Mouse (Mus musculus) common myeloid progenitor, adult 5-6 weeks (primary cell): ENCODE measurements at regions not wholly inside any gene's neighbourhood (a gene's known extent, or its start where the extent isn't known, plus 50 kb on each side); places are given as distances from the start of the nearest gene placed in this dataset.

Source experiments
- ATAC-seq: replicated peaks from 2 replicates; pipeline ENCODE4 v1.8.0; 2016; ENCODE audit warnings: low read depth, mild to moderate bottlenecking, moderate TSS enrichment, inconsistent platforms; ENCODE audit not compliant: poor library complexity, severe bottlenecking

GRCm38 (mm10) chr12:9357856-9358255, 212.1 kb upstream of the Osr1 start:
- no peak for ATAC-seq

- ATAC-seq = no peak
Observed at GRCm38 (mm10) chr12:9358872-9359271, 211.0 kb upstream of the Osr1 start.

DNA sequence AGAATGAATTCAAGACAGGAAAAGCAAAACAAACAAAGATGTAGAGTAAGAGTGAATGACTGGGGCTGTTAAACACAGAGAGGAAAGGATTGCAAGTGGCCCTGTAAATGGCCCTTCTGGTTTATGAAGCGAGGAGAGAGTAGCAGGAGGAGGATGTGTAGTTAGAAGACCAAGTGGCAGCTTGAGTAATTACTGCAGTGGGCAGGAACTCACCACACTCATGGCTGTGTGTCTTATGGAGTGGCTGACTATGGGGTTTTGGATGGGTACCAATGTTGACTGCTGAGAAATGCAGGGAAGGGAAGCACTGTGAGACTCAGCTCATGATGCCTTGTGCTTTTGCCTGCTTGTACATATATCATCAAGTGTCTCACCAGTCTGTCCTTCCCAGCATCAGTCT, 204.0 kb upstream of the Osr1 start:
- no peak for ATAC-seq

DNA sequence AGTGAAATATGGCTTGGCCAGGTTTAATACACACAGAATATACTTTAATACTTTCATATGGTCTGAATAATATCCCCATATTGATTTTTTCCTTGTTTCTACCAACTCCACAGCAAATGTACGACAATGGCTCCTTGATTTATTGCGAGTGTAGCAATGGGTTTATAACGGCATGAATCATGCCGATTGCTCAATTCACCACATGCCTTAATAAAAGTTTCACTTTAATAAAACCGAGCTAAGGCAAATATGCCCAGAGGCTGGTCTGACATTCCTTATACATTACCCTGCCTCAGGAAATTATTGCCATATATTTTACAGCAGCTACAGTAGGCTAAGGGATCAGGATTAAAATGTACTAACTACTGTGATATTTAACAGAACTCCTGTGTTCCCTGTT, 201.2 kb upstream of the Osr1 start:
- no peak for ATAC-seq

DNA sequence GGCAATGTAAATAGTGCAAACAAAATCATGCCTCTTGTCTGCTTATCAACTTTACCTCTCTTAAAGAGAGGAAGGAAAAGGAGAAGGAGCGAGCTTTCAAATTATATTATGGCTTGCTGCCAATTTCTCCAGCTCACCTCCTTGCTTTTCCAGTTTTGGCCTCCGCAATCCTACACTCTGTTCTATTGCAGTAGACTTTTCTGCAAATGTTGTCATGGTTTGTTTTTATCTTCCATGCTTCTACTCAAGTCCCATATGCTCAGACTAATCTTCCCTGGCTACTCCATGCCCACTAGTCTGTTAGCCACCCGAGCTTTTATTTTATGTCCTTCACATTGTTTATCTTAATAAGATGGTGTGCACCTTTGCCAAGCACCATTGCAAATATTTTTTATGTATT, 168.0 kb upstream of the Osr1 start:
- no peak for ATAC-seq

- no peak for ATAC-seq
Observed at GRCm38 (mm10) chr12:9404981-9405380, 164.9 kb upstream of the Osr1 start.

- ATAC-seq = no peak
Observed at GRCm38 (mm10) chr12:9419311-9419710, 150.6 kb upstream of the Osr1 start.

GRCm38 (mm10) chr12:9430656-9431055, 139.3 kb upstream of the Osr1 start:
- ATAC-seq = no peak

DNA sequence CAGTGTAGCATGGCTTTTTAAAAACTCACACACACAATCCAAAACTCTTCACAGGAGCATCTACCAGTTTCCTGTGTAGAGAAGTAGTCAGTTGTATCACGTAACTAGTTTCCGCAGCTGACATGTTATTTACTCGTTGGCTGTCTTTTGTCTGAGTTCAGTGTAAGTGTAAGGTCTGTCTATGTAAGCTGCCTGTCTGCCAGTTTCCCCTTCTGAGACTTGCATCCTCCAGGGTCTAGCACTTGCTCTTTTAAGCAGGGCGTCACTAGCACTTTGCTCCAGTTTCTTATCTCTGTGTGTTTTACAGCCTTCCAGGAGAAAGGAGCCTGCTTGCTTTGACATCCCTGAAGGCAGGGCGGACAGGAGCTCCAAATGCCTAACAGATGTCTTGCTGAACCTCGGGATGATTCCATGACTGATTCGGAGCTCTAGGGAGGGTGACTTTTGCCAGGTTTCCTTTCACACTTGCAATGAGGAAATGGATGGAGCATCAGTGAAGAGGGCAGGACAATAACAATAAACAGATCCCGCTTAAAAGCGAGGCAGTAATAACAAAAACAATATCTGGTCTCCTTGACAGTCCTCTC, 131.2 kb upstream of the Osr1 start:
- no peak for ATAC-seq

DNA sequence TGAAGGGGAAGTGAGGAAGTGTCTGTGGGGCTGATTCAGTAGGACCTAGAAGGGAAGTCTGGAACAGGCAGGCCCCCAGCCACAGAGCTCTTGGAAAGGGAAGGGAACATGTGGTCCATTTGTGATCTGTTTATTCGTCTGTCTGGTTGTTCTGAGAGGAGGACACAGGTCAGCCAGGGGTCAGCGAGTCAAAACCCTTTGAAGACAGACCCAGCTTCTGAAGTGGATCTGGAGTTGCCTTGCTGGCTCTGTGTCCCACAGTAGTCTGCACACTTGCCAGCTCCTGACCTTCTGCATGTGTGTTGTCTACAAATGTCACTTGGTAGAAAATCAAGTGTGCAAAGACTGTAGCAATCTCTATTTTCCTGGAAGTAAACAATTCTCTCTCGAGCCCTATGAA, 119.3 kb upstream of the Osr1 start:
- no peak for ATAC-seq

GRCm38 (mm10) chr12:9460193-9460592, 109.7 kb upstream of the Osr1 start:
- no peak for ATAC-seq

GRCm38 (mm10) chr12:9469655-9470470, 100.1 kb upstream of the Osr1 start:
- no peak for ATAC-seq

DNA sequence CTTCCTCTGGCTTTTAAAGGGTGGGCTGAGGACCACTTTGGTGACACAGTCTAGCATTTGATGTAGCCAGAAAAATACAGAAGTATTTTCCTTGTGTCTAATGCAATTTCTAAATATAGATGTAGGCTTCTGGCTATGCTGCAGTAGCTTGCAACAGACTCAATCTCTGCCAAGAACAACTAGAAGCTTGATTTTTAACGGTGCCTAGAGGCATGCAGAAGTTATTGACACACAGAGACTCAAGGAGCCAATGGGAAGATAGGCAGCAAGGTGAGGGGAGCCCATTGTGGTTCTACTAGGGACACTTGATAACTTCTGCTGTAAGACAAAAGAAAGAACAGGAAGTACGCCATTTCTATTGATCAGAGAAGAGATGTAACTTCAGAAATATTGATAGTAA, 94.1 kb upstream of the Osr1 start:
- ATAC-seq = no peak

DNA sequence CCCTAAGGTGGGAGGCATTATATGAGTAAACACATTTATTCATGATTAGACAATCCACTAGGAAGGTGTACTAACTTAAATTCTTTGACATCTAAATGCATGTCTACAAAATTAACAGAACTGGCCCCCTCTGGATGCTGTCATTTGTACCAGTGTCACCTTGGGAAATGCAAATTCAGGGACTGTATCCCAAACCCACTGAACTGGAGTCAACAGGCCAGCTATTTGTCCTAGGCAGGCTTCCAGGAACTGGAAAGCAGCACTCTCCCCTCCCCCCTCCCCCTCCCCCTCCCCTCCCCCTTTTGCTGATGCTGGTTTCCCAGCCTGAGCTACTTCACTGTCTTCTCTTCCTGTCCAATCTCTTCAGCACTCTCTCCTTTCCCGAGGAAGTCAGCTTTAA, 91.7 kb upstream of the Osr1 start:
- ATAC-seq = no peak

- ATAC-seq = no peak
Observed at GRCm38 (mm10) chr12:9487674-9488413, 82.1 kb upstream of the Osr1 start.

- no peak for ATAC-seq
Observed at GRCm38 (mm10) chr12:9513926-9514325, 56.0 kb upstream of the Osr1 start.

- no peak for ATAC-seq
Observed at GRCm38 (mm10) chr12:9518782-9519181, 51.1 kb upstream of the Osr1 start.

GRCm38 (mm10) chr12:9519346-9519745, 50.6 kb upstream of the Osr1 start:
- no peak for ATAC-seq
